Mouse (Mus musculus) CH12.LX (cell line): Measurements from ENCODE around the gene Apol9a. TPM values are rescaled to one million over a fixed set of nuclear protein-coding genes. Genes with fewer than 3 reads are reported as not detected.
"Not testable (repeated sequence)": the region's sequence is repeated elsewhere in the genome, so short reads cannot be mapped to it uniquely, and the experiment has no call there.

ENCODE experiments used
- DNase-seq: peaks from one replicate; pipeline ENCODE4 v3.0.0-alpha.2; 2013; ENCODE audit errors: extremely low read depth
- H3K27ac ChIP-seq: 2 replicates; pipeline ENCODE4 v1.5.1; 2012; ENCODE audit warnings: low read depth, mild to moderate bottlenecking, control low read depth, moderate library complexity; ENCODE audit not compliant: insufficient read depth
- H3K27me3 ChIP-seq: replicated peaks from 2 replicates; pipeline ENCODE3; 2012; ENCODE audit warnings: inconsistent platforms
- H3K36me3 ChIP-seq, 2 experiments: replicated peaks in 1 of 2; 2 replicates each; pipeline versions ENCODE3 to v1.6.1; 2012; ENCODE audit warnings: inconsistent platforms in 1 of 2, low read length in 1 of 2, mild to moderate bottlenecking in 1 of 2, mixed read lengths in 1 of 2, moderate library complexity in 1 of 2; ENCODE audit not compliant: control insufficient read depth in 1 of 2, insufficient read depth in 1 of 2
- H3K4me1 ChIP-seq, 2 experiments: 2 replicates each; pipeline ENCODE4 v1.6.1; 2012; ENCODE audit warnings: inconsistent platforms in 1 of 2, moderate library complexity in 1 of 2; ENCODE audit not compliant: insufficient read depth in 2 of 2, control insufficient read depth in 1 of 2
- H3K4me2 ChIP-seq: 2 replicates; pipeline ENCODE4 v1.6.1; 2012; ENCODE audit warnings: low read depth, mild to moderate bottlenecking, control low read depth; ENCODE audit not compliant: poor library complexity, insufficient read depth, severe bottlenecking
- H3K4me3 ChIP-seq, 3 experiments: fragments of 150-350 bp in 1 of 3; sonication (generic) in 1 of 3; replicated peaks in 1 of 3; 2 replicates each; pipeline versions ENCODE3 to v1.5.1; 2011 to 2012; ENCODE audit warnings: low read depth in 2 of 3, low read length in 2 of 3, mild to moderate bottlenecking in 2 of 3, moderate library complexity in 2 of 3, control low read depth in 1 of 3, improper control_type of control experiment in 1 of 3, inconsistent platforms in 1 of 3, mixed read lengths in 1 of 3; ENCODE audit not compliant: poor library complexity in 1 of 3
- H3K79me2 ChIP-seq: replicated peaks from 2 replicates; pipeline ENCODE4 v1.6.1; 2012; ENCODE audit warnings: mild to moderate bottlenecking, moderate library complexity; ENCODE audit not compliant: control insufficient read depth, poor library complexity, insufficient read depth, severe bottlenecking; ENCODE audit errors: extremely low read depth
- H3K9ac ChIP-seq: 2 replicates; pipeline ENCODE4 v1.6.1; 2012; ENCODE audit warnings: low read depth, mild to moderate bottlenecking, control low read depth, moderate library complexity; ENCODE audit not compliant: insufficient read depth
- H3K9me3 ChIP-seq: replicated peaks from 2 replicates; pipeline ENCODE3; 2012; ENCODE audit warnings: low read length, inconsistent platforms, mixed read lengths
- CTCF ChIP-seq, 2 experiments: IDR thresholded peaks in 1 of 2; conservative IDR thresholded peaks in 1 of 2; 2 replicates each; pipeline ENCODE4 v1.5.1; 2011 to 2012; ENCODE audit warnings: low read depth in 2 of 2, low read length in 2 of 2, improper control_type of control experiment in 1 of 2, inconsistent platforms in 1 of 2, mild to moderate bottlenecking in 1 of 2, moderate library complexity in 1 of 2
- SMC3 ChIP-seq: IDR thresholded peaks from 2 replicates; pipeline ENCODE4 v1.6.1; 2011; ENCODE audit warnings: low read depth, low read length, improper control_type of control experiment
- dilution Hi-C: fragments of 300-500 bp; cut with MboI; formaldehyde crosslinking; loops from 2 replicates; pipeline ENCODE4 v1.14.3; 2020; ENCODE audit warnings: low sequenced_read_pairs; ENCODE audit not compliant: extremely low pct_unique_long_range_greater_than_20kb, extremely low pct_ligation_motif_present
- in situ Hi-C: fragments of 300-500 bp; cut with MboI; formaldehyde crosslinking; loops from 3 replicates; pipeline ENCODE4 v1.14.3; 2019; ENCODE audit warnings: low sequenced_read_pairs, low pct_ligation_motif_present, low pct_unique_long_range_greater_than_20kb, mixed read lengths
- polyA plus RNA-seq: library from polyadenylated mRNA; unstranded; fragments of >175 nt; gene quantifications from 2 replicates; pipeline ENCODE4 v1.2.1, GENCODE M21; 2012; ENCODE audit warnings: low read depth; ENCODE audit not compliant: insufficient read length
- total RNA-seq, 2 experiments: library from RNA; depleted of rRNA; stranded (reverse); fragments of 300-350 nt in 1 of 2; fragments of >200 nt in 1 of 2; gene quantifications; 2 replicates each; pipeline ENCODE4 v1.2.3; 2012 to 2014

The Apol9a gene
- total RNA-seq (2012; rRNA removed), result not detected in 2 replicates
- not detected in 2 replicates for total RNA-seq (2014; rRNA removed)
- polyA plus RNA-seq, result not detected in 2 replicates

- H3K4me1 ChIP-seq, H3K9ac ChIP-seq, H3K4me2 ChIP-seq, H3K9me3 ChIP-seq, H3K4me3 ChIP-seq, DNase-seq, in situ Hi-C loops, H3K27ac ChIP-seq, dilution Hi-C loops, H3K36me3 ChIP-seq, H3K79me2 ChIP-seq: not testable (repeated sequence)
- peaks cover 13% of the 10 kb centered on the region for H3K27me3 ChIP-seq
Measured at GRCm38 (mm10) chr15:77411035-77411434, at the start of gene Apol9a. Gene Apol9a, minus strand, starts transcription at chr15:77411135.

- H3K4me1 ChIP-seq, H3K9ac ChIP-seq, in situ Hi-C loops, H3K4me2 ChIP-seq, dilution Hi-C loops, H3K36me3 ChIP-seq, H3K4me3 ChIP-seq, H3K79me2 ChIP-seq, H3K27ac ChIP-seq, H3K9me3 ChIP-seq, H3K27me3 ChIP-seq: not testable (repeated sequence)
- TF ChIP-seq SMC3 (peak; percentile 34), CTCF (conservative IDR thresholded peaks at IDR 0.05 in 1 of 2, IDR thresholded peaks at IDR 0.05 in 1 of 2; ENCODE audit: low read depth in 2 of 2, low read length in 2 of 2) (peak in 1 of 2 experiments; percentile 67; a peak in 2 of 4 replicates)
- peak; percentile 21 for DNase-seq
Measured at GRCm38 (mm10) chr15:77449927-77450326, 39.0 kb upstream of the Apol9a start.

- H3K4me2 ChIP-seq, H3K27ac ChIP-seq, H3K27me3 ChIP-seq, H3K9ac ChIP-seq, H3K4me1 ChIP-seq, in situ Hi-C loops, H3K9me3 ChIP-seq, DNase-seq, dilution Hi-C loops, H3K4me3 ChIP-seq, H3K79me2 ChIP-seq, H3K36me3 ChIP-seq: not testable (repeated sequence)
Measured at GRCm38 (mm10) chr15:77447392-77447791, 36.5 kb upstream of the Apol9a start, which contains the start of gene Apol7b. Gene Apol7b, minus strand, starts transcription at chr15:77447492.

GRCm38 (mm10) chr15:77445668-77446067 lies 34.7 kb upstream of the Apol9a start:
- H3K27me3 ChIP-seq, dilution Hi-C loops, H3K4me3 ChIP-seq, H3K4me2 ChIP-seq, H3K9me3 ChIP-seq, in situ Hi-C loops, H3K36me3 ChIP-seq, H3K4me1 ChIP-seq, H3K79me2 ChIP-seq, DNase-seq, H3K27ac ChIP-seq, H3K9ac ChIP-seq: not testable (repeated sequence)

GRCm38 (mm10) chr15:77444746-77445145 lies 33.8 kb upstream of the Apol9a start:
- in situ Hi-C loops, DNase-seq, H3K36me3 ChIP-seq, H3K9ac ChIP-seq, H3K4me3 ChIP-seq, H3K9me3 ChIP-seq, H3K4me2 ChIP-seq, H3K27me3 ChIP-seq, H3K27ac ChIP-seq, H3K4me1 ChIP-seq, H3K79me2 ChIP-seq, dilution Hi-C loops: not testable (repeated sequence)

- dilution Hi-C loops, in situ Hi-C loops, H3K9ac ChIP-seq, H3K36me3 ChIP-seq, H3K27ac ChIP-seq, DNase-seq, H3K4me3 ChIP-seq, H3K79me2 ChIP-seq, H3K4me1 ChIP-seq, H3K4me2 ChIP-seq, H3K27me3 ChIP-seq, H3K9me3 ChIP-seq: not testable (repeated sequence)
Measured at GRCm38 (mm10) chr15:77428690-77429448, 17.9 kb upstream of the Apol9a start.
